Mouse (Mus musculus): ENCODE results near the gene Sh2d6.

Sh2d6 gene

DNA sequence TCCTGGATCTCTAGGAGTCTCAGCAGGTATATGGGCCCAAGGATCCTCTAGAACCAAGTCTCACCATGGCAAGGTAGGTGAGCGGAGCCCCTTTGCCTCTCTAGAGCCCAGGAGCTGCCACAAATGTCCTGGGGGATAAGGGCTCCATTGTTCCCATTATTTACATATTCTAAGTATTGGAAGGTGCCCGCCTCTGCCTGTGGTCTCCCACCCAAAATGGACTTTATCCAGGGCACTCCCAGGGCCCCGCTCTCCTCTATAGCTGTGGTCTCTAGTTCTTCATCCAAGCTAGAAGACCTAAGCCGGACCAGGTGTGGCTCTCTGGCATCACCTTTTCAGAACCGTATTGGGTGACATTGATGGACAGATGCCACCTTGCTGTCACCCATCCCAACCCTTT is at the start of gene Sh2d6:
Gene Sh2d6, minus strand, starts transcription at position 101 of the 400 bp plus-strand sequence.
- no peak for DNase-seq

DNA sequence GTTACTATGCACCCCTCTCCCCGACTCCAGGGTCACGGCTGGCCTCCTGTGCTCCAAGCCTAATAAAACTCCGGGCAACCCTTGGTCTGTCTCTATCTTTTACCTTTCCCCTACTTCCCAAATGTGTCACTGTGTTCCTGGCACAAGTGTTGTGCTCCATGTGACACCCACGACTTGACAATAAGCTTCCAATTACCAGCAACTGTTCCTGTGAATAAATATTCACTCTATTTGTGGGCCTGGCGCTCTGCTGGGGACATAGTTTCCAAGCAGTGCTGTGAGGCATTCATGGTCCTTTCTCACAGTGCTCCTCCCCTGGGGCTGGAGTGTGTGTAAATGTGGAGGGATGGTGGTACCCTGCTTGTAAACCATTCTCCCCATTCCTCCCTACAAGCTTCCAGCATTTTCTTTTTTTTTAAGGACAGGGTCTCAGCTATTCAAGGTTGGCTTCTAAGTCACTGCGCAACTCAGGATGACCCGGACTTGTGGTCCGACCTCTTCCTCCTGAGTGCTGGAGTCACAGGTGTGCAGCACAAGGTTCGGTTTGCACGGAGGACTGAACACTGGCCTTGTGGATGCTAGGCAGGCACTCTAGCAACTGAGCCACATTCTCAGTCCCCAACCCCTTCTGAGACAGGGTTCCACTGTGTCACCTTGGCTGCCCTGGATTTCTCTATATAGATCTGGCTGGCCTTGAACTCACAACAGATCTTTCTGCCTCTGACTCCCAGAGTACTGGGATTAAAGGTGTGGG is 49.3 kb upstream of the Sh2d6 start:
- DNase-seq: no peak

DNA sequence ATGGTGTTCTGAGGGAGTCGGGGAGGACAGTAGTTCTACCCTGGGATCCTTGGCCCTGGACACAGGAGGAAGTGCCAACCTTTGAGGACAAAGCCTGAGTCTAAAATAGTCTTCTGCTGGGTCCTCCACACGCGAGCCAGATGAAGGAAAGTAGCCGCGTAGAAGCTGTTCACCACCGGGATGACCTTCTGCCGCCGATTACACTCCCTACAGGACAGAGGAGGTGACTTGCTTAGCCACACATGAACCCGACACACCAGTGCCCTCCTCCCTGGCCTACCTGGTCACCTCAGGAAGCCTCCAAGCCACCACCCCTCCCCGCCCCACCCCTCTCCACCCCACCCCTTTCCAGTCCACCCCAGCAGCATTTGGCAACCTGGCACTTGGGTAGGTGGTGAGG is 47.2 kb upstream of the Sh2d6 start:
- no peak for DNase-seq

DNA sequence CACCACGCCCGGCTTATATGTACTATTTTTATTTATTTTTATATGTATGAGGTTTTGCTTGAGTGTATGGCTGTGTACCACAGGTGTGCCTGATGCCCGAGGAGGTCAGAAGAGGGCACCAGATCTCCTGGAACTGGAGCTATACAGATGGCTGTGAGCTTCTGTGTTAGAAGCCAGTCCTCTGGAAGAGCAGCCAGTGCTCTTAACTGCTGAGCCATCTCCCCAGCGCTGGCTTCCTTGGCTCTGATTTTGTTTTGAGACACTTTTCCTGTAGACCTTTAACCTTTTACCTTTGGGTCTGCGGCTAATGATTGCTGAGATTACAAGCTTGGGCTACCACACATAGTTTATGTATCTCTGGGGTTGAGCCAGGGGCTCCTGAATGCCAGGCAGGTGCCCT is 46.0 kb upstream of the Sh2d6 start:
- no peak for DNase-seq

DNA sequence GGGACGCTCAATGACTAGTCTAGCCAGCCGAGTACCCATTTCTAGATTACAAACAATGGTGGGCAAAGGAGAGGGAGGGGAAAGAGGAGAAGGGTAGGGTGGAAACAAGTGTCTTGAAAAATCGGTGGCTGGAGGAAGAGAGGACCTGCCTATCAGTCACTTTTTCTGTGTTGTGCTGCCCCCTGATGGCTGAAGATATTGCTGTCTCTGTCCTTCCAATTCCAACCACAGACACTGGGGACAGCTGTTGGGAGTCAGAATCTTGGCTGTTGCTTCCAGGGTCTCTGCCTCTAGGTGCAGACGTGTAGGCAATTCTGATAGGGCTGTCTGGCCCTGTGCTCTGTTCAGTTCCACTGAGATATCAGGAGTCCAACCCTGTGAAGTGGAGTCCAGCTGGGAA is 44.5 kb upstream of the Sh2d6 start:
- DNase-seq: peak; percentile 85

DNA sequence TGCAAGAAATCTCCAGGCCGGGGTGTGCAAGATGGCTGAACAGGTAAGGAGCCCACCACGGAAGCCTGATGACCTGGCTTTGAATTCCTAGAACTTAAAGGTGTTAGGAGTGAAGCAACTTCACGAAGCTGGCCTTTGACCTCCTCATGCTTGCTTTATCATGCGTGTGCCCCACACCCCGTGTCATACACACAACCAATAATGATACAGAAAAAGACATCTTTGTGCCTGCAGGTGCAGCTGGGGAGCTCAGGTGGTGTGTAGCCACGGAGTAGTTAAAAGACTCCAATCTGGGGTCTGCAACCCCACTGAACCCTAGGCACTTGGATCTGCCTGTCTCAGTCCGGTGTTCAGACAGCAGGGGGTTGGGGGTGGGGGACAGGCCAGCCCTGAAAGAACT is 44.0 kb upstream of the Sh2d6 start:
- no peak for DNase-seq

DNA sequence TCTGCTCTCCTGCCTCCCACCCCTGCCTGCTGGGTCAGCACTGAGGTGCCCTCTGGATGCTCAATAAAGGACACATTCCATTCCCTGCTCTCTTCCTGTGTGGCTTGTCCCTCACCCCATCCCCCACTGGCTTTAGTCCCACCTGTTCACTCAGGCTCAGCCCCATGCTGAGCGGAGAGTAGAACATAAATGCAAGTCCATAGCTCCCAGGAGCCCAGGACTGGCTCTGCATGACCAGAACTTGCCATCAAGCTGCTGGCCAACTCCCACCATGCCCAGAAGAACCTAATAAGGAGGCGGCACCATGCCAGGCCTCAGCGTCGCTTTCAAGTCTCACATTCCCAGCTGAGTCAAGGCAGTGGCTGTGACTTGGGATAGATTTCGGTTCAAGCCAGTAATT is 41.4 kb upstream of the Sh2d6 start:
- no peak for DNase-seq

DNA sequence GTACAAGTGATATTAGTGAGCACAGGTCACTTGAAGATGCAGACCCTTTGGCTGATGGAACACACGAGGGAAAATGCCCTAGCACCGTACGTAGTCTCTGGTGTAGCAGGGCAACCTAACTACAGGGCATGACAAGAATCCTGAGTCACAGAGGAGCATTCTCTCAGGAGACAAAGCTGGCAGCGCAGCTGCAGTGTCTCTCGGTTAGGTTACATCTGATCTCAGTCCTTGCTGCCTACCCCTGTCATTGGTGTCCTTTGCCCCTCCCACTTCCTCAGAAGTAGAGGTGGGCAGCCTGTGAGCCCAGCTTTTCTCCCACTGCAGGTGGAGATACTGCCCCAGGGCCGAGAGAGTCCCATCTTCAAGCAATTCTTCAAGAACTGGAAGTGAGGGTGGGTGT is 41.0 kb upstream of the Sh2d6 start:
- DNase-seq: no peak

DNA sequence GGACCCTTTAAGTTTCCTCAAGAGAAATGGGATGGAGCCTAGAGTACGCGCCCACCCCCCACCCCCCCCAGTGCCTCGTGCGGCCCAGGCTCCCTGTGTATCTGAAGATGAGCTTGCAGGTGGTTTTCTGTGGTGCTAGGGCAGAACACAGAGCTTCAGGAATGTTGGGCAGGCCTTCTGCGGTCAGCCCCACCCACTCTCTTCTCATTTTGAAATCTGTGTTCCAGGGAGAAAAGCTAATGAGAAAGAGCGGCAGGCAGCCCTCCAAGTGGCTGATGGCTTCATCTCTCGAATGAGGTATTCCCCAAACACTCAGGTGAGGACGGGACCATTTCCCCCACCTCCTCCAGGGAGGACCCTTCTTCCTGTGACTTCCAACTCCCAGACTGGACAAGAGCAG is 39.3 kb upstream of the Sh2d6 start:
- DNase-seq: no peak

DNA sequence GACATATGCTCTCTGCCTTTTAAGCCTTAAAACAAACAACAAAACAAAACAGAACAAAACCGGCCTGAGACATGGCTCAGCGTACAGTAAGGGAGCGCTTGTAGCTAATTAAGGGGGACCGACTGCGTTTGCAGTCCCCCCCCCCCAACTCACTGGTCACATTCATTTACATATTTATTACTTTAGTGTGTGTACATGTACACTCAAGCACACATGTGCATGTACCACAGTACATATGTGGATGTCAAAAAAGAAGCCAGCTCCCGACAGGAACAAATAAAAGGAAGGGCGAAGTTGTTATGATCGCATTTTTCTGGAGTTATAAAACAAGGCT is 31.5 kb upstream of the Sh2d6 start:
- DNase-seq: no peak

DNA sequence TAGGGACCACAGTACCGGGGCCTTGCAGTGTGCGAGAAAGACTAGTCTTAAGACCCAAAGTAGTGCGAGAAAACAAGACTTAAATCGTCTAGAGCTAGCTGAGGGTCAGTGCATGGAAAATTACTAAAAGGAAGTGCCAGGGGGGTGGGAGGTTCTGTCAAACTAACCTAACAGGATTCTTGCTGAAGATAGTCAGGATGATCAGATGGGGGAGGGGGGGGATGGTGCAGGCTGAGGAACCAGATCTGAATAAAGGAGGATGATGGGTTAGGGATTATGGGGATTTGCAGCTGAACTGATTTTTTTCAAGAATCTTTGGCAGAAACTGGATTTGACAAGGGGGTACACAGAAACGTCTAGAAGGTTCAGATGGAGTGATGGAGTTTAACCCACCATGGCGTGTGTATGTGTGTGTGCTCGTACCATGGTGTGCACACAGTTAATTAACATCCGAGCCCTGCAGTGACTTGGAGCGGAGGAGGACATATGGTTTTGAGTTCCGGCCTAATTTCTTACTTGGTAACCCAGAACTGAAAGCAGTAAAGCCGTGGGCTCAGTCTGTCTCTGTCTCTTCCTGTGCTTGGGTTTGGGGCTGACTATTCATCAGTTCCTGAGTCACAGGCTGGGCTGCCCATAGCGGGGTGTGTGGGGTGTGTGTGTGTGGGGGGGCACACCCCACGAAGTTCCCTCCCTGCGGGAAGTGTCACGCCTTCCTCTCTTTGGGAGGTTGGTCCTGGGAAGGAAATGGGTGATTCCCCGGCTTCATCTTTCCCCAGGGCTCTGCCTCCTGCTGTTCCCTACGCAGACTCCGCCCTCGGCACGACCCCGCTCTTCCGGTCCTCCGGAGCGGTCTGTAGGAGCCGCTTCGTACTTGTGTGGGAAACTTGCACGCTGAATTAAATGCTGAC is 30.9 kb upstream of the Sh2d6 start:
- peak; percentile 36 for DNase-seq

DNA sequence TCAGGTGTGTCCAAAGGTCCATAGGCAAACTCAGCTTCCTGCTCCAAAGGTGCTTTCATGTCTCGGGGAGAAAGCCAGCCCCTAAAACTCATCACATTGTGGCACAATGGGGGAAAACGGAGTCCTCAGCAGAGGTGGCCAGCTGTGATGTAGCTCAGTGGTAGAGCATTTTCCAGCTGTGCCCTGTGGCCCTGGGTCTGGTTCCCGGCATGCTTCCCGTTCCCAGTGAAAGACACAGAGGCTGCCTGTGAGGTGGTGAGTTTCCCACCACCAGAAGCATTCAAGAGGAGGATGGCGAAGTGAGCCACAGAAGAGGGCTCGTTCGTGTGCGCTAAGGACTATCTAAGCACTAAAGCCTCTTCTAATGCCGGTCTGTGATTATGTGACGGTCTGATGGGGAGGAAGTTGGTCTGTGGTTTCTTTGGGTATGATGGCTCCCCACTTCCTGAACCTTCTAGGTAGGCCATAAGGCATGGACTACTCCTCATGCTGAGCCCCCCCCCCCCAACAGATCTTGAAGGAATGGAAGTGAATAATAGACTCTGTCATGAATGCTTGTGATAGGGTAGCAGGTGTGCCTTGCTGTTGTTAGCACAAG is 29.1 kb upstream of the Sh2d6 start:
- DNase-seq: no peak

DNA sequence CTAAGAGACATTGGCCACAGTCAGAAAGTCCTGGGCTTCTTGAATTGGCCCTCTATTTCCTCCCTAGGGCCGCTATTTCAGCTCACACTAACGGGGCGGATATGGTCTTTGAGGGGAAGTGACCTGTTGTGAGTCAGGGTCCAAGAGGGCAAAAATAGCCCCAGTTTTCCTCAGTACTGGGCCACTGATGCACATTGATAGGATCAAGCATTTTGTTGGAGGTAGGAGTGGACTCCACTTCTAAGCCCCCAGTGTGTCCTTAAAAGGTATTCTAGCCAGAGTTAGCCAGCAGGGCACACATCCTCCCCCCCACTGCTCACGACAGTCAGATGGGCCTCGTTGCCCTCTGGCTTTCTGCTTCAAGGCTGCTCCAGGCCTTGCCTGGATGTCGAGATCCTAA is 28.5 kb upstream of the Sh2d6 start:
- no peak for DNase-seq

DNA sequence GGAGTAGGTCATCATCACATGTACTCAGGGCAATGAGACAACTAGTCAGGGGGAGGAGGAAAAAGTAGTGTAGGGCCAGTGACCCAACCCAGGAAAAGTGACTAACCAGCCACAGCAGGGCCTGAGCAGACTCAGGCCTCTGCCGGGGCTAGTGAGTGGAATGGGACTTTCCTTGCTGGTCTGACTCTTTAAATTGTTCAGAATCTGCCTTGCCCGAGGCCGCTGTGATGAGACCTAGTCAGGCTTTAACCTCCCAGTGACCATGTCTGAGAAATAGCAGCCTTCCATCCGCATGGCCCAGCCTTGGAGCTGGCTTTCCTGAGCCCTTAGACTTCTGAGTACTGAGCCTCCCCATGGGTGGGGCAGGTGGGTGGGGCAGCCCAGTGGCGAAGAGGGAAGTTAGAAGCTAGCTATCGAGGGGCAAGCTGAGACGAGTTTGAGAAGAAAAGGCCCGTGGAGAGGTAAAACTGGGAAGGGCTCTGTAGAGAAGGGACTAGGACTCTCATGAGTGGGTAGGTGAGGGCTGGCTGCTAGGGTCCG is 27.6 kb upstream of the Sh2d6 start:
- DNase-seq: no peak

DNA sequence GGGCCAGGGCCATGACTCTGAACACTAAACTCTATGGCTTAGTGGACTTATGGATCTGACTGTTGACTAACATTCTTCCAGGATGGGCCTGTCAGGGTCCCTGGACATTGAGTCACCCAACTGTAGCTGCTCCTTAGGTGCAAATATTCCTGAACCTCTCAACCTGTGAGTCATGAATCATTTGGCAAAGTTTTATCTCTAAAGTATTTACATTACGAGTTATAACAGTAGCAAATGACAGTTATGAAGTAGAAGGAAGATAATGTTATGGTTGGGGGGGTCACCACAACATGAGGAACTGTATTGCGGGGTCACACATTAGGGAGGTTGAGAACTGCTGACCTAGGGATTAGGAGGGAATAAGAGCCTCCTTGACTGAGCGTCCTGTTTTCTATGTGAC is 26.4 kb upstream of the Sh2d6 start:
- no peak for DNase-seq

DNA sequence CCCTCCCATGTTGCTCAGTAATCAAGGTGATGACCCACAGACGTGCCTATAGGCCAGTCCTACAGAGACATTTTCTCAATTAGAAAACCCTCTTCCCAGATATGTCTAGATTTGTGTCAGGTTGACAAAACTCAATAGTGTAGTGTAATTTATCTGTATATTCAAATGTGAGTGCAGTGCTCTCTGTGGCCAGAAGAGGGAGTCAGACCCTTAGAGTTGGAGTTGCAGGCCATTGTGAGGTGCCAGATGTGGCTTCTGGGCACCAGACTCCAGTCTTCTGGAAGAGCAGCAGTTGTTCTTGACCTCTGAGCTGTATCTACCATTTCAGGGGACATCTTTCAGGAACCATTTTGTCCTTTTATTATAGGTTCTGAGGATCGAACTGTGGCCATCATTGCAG is 25.6 kb upstream of the Sh2d6 start:
- DNase-seq: no peak

DNA sequence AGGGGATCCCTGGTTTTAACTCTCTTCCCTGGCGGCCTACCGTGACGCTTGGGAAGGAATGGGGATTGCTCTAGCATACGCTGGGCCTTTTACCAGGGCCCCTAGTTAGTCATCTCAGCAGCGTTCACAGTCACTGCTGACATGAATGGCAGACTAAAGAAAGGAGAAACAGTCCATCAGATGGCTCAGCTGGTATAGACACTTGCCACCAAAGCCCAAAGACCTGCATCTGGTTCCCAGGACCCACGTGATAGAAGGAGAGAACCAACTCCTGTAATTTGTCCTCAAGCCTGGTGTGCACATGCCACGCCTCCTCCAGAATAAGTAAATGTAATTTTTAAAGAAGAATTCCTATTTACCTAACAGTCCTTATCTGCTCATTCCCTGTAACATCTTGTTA is 23.9 kb upstream of the Sh2d6 start:
- no peak for DNase-seq

DNA sequence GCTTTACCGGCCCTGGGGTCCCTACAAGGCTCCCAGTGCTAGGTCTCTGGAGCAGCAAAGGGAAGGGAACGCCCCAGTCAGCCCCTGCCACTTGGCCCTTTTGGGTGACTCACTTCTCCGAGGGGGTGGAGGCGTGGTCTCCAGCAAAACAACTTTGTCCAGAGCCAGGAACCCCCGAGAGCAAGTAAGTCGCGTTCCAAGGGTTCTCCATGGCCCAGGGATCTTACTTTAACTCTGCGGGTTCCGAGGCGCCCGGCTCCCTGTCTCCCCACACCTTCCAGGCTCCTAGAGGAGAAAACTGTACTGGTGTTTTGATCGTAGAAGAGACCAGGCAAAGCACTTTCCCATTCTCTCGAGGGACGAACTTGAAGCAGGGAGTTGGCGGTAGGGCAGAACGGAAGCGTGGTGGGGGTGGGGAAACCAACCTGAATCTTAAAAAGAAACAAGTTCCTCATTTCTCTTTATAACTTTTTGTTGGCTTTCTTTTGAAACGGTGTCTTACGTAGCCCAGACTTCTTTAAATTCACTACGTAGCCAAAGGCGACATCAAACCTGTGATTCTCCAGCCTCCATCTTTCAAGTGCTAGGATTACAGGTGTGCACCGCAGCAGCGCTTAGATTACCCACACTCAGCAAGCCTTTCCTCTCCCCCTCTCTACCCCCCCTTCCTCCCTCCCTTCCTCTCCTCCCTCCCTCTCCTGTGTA is 22.9 kb upstream of the Sh2d6 start, which contains the start of gene Capg:
Gene Capg, plus strand, starts transcription at position 109 of the 705 bp plus-strand sequence.
- no peak for DNase-seq

DNA sequence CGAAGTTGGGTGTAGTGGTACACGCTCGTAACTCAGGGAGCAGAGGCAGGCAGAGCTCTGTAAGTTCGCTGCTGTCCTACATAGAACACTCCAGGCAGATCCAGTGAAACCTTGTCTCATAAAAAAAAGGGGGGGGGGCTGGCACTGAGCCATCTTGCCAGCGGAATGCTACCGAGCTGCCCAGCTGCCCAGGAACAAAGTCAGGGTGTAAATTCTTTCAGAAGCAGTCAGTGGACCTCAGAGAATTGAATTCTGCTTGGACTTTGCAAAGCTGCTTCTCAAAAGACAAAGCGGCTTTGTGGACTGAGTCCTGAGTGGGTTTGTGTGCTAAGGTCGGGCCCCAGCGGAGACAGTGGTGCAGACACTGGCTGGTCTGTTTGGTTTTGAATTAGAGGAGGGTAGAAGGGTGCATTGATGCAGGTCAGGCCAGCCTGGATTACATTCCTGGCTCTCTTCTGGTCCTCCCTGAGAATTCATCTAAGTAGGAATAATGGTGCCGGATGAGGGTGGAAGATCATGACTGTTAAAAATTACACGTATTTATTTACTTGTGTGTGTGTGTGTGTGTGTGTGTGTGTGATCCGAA is 21.9 kb upstream of the Sh2d6 start:
- DNase-seq: no peak

DNA sequence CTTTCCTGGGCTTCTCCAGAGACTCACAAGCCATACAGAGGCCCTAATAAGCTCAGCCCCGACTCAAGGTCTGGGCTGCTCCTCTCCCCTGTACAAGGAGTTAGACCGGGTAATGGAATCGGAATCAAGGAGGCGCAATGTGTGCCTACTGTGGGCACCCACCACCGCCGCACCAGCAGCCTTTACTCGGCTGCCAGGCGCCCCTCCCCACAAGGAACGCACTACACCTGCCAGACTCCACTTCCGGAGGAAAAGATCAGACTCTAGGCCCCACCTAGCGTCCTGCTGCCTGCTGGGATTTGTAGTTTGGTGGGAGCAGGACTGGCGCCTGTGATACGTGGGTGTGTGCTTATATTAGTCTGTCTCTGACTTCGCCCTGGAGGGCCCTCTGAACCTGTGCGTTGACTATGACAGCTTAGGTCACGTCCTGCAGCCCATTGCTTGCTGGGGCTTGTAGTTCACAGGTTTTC is 17.1 kb upstream of the Sh2d6 start:
- peak; percentile 89 for DNase-seq

DNA sequence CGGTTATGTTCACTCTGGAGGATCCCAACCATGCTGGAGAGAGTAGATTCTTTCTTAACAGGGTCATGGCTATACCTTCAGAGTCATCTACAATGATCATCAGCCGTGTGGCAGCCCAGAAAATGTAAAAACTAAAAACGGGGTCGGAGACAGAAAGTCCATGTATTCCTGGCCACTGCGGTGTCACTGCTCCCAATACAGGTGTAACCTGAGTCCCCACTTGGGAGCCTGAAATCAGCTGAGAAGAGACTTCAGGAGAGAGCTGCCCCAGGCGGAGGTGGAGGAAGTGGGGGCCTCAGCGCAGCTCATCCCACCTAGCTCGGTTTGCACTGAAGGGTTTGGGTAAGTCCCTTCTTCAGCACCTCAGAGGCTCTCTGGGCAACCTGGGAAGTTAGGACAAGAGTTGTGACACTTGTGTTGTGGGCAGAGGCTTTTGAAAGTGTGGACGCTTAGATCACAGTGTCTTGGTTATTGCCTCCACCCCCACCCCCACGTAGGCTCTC is 16.5 kb upstream of the Sh2d6 start:
- peak; percentile 39 for DNase-seq

DNA sequence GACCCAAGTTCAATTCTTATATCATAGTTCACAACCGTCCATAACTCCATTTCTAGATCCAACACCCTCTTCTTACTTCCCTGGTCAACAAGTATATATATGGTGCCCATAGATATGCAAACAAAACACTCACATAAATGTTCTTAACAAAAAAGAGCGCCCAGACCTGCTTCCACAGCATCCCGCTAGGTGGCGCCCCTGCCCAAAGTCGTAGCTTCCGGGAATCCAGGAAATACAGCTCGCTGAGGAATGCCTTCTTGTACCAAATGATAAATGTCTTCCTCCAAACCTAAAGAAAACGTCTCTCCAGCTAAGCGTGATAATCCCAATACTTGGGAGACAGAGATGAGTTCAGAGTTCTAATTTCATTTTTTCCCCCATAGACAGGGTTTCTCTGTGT is 13.7 kb upstream of the Sh2d6 start:
- DNase-seq: peak; percentile 75
